ENCODE assay signal across 8 mouse cellular contexts in the genomic region with DNA sequence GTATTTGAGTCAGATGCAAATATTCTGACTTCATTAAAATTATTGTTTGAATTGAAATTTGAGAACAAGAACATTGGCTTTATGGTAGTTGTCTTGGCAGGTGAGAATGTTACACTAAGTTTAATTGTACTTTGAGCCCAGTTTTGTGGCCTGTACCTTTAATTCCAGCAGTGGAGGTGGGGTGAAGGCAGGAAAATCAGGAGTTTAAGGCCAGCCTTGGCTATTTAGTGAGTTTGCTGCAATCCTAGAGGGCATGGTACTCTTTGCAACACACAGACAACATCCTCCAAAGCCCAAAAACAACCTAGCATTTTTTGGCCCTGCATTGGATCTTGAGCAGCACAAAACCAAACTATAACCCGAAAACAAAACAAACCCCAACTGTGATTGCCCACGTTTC. TPM values are rescaled to one million over a fixed set of nuclear protein-coding genes. Genes with fewer than 3 reads are reported as not detected.
DNase-seq lines count a peak whose midpoint lies in the region; ATAC-seq and TF ChIP-seq lines count a peak whose summit lies in the region.

No protein-coding gene starts in this region.

- no peak for DNase-seq in heart, postnatal 10 days
- no peak for DNase-seq in forebrain, postnatal 0 days
- no peak for DNase-seq in layer of hippocampus, adult 18-20 months (ENCODE audit: low spot score in 2 of 2)
- DNase-seq in thymus, postnatal 36 days: no peak
- no peak for DNase-seq in Muller cell, postnatal 12 days (ENCODE audit: inconsistent ontology term)

- H3K9ac ChIP-seq in heart, embryonic 11.5 days (ENCODE audit: low read depth, low read length): peak overlapping the region; percentile 94
- 0 out of 2 replicates have a peak overlapping the region, but pooled peaks have one; percentile 80 for H3K9ac ChIP-seq in forebrain, postnatal 0 days
- H3K9ac ChIP-seq in liver, embryonic 16.5 days (ENCODE audit: low read depth, low read length): peak overlapping the region; percentile 31; the same call in 1 of the 2 replicates

- WGBS in heart, embryonic 11.5 days (ENCODE audit: insufficient replicate concordance): 71% methylated on average over 2 of the region's 2 CpGs
- WGBS in forebrain, postnatal 0 days: 59% methylated on average over 2 of the region's 2 CpGs
- WGBS in liver, embryonic 16.5 days (ENCODE audit: insufficient replicate concordance): 54% methylated on average over 2 of the region's 2 CpGs

- H3K36me3 ChIP-seq in heart, embryonic 11.5 days (ENCODE audit: control insufficient read depth, insufficient read depth, low read length): no peaks in the 10 kb centered on the region
- no peaks in the 10 kb centered on the region; the same call in 1 of the 2 replicates for H3K36me3 ChIP-seq in E14TG2a.4 (ENCODE audit: insufficient read depth, low read length)
- no peaks in the 10 kb centered on the region for H3K36me3 ChIP-seq in forebrain, postnatal 0 days (ENCODE audit: insufficient read depth)
- H3K36me3 ChIP-seq in liver, embryonic 16.5 days (ENCODE audit: control insufficient read depth, insufficient read depth): no peaks in the 10 kb centered on the region

- intact Hi-C loops in heart, postnatal 10 days (cut with DNase I): no loop called here

- H3K4me3 ChIP-seq in heart, embryonic 11.5 days (ENCODE audit: low read depth, low read length): peak overlapping the region; percentile 95
- peak overlapping the region; percentile 94 for H3K4me3 ChIP-seq in E14TG2a.4 (replicated peaks; ENCODE audit: low read length)
- peak overlapping the region; percentile 99 for H3K4me3 ChIP-seq in forebrain, postnatal 0 days (ENCODE audit: low read depth, low read length)
- peak overlapping the region; percentile 97 for H3K4me3 ChIP-seq in liver, embryonic 16.5 days (ENCODE audit: low read depth, low read length)

- H3K27ac ChIP-seq in heart, embryonic 11.5 days (ENCODE audit: low read depth, low read length): no peak overlapping the region
- H3K27ac ChIP-seq in forebrain, postnatal 0 days (ENCODE audit: low read depth, low read length): no peak overlapping the region
- no peak overlapping the region for H3K27ac ChIP-seq in liver, embryonic 16.5 days (ENCODE audit: low read length)

- no peak for TF ChIP-seq CTCF in E14TG2a.4 (conservative IDR thresholded peaks at IDR 0.05; ENCODE audit: low read length)
- no peak for TF ChIP-seq CTCF in forebrain, postnatal 0 days (IDR thresholded peaks at IDR 0.05; ENCODE audit: low read depth)

- no peak for ATAC-seq in heart, embryonic 11.5 days (replicated peaks; ENCODE audit: insufficient number of reproducible peaks, low FRiP score, low TSS enrichment)
- ATAC-seq in forebrain, postnatal 0 days: no peak
- no peak for ATAC-seq in liver, embryonic 16.5 days (ENCODE audit: low read depth)

- no peaks in the 10 kb centered on the region for H3K9me3 ChIP-seq in heart, embryonic 11.5 days (replicated peaks; ENCODE audit: control insufficient read depth, low read length)
- no peaks in the 10 kb centered on the region for H3K9me3 ChIP-seq in E14TG2a.4 (ENCODE audit: low read length)
- no peaks in the 10 kb centered on the region for H3K9me3 ChIP-seq in forebrain, postnatal 0 days (ENCODE audit: low read length)
- H3K9me3 ChIP-seq in liver, embryonic 16.5 days (replicated peaks; ENCODE audit: control insufficient read depth, low read length): no peaks in the 10 kb centered on the region

- H3K4me2 ChIP-seq in heart, embryonic 11.5 days: peak overlapping the region; percentile 86
- peak overlapping the region; percentile 78 for H3K4me2 ChIP-seq in forebrain, postnatal 0 days (ENCODE audit: low read depth)
- peak overlapping the region; percentile 76 for H3K4me2 ChIP-seq in liver, embryonic 16.5 days (ENCODE audit: low read depth, low read length)

- no peaks in the 10 kb centered on the region for H3K27me3 ChIP-seq in heart, embryonic 11.5 days (ENCODE audit: control insufficient read depth, insufficient read depth, low read length)
- H3K27me3 ChIP-seq in E14TG2a.4 (ENCODE audit: insufficient read depth, low read length): no peaks in the 10 kb centered on the region
- no peaks in the 10 kb centered on the region for H3K27me3 ChIP-seq in forebrain, postnatal 0 days (ENCODE audit: insufficient read depth, low read length)
- H3K27me3 ChIP-seq in liver, embryonic 16.5 days (ENCODE audit: control insufficient read depth, insufficient read depth, low read depth, low read length): no peaks in the 10 kb centered on the region

- peaks cover 15% of the 10 kb centered on the region for H3K4me1 ChIP-seq in heart, embryonic 11.5 days (ENCODE audit: control insufficient read depth, insufficient read depth, low read length)
- peaks cover 50% of the 10 kb centered on the region for H3K4me1 ChIP-seq in E14TG2a.4 (replicated peaks; ENCODE audit: low read depth, low read length)
- peaks cover 9% of the 10 kb centered on the region for H3K4me1 ChIP-seq in forebrain, postnatal 0 days (ENCODE audit: insufficient read depth)
- H3K4me1 ChIP-seq in liver, embryonic 16.5 days (ENCODE audit: control insufficient read depth, low read depth, low read length): peaks cover 19% of the 10 kb centered on the region

RNA-seq across cellular contexts. Expression of a gene that starts 1.1 kb away (rescaled TPM):
- 30.6 and 33.1 TPM in 2 replicates for polyA plus RNA-seq in heart, embryonic 11.5 days (2014; fragmentation: Nextera tagmentation; extraction: Ambion mirVana)
- total RNA-seq in heart, postnatal 10 days (2021): 10 to 100 TPM; 16.9 to 20.5 TPM
- 27.7 and 37.5 TPM in 2 replicates for total RNA-seq in forebrain, postnatal 0 days (2014; rRNA removed)
- polyA plus RNA-seq in forebrain, postnatal 0 days (2015; fragmentation: Nextera tagmentation; extraction: Ambion mirVana): 44.6 and 50.3 TPM in 2 replicates
- polyA plus RNA-seq in liver, embryonic 16.5 days (2015; fragmentation: Nextera tagmentation; extraction: Ambion mirVana): 16.4 and 16.8 TPM in 2 replicates
- total RNA-seq in layer of hippocampus, adult 18-20 months (2021): 10 to 100 TPM; 21.3 to 22.4 TPM

Comparison
In these comparisons a context has a peak if more than half of its experiments do, and no peak if none do; other contexts are left out.
1. H3K9ac ChIP-seq: peak in every context shown above with its lines; median percentile 94 in heart, embryonic 11.5 days; 80 in forebrain, postnatal 0 days; 31 in liver, embryonic 16.5 days.